Mouse (Mus musculus) adipocyte (in vitro differentiated cells): ENCODE results near the gene Galr2.
A peak's percentile ranks its signal among the peaks of the same experiment; 100 is the strongest.

ENCODE experiments used
- DNase-seq: peaks from one replicate; pipeline ENCODE4 v3.0.0-alpha.2; 2016; ENCODE audit warnings: low spot score

Galr2 gene

GRCm38 (mm10) chr11:116307019-116307725 is 26.4 kb downstream of the Galr2 start, which contains the start of gene Exoc7:
TSS of gene Exoc7 (minus strand) at chr11:116307233.
- DNase-seq = no peak

GRCm38 (mm10) chr11:116307762-116308531 is 27.2 kb downstream of the Galr2 start:
- DNase-seq = no peak

- DNase-seq = no peak
Measured at GRCm38 (mm10) chr11:116309601-116310000, 28.9 kb downstream of the Galr2 start.

- DNase-seq = peak; percentile 27
Measured at GRCm38 (mm10) chr11:116311169-116311568, 30.4 kb downstream of the Galr2 start.

GRCm38 (mm10) chr11:116312359-116312758 is 31.6 kb downstream of the Galr2 start:
- no peak for DNase-seq

GRCm38 (mm10) chr11:116318719-116319659 is 38.2 kb downstream of the Galr2 start:
- DNase-seq = peak; percentile 77

GRCm38 (mm10) chr11:116326963-116327603 is 46.3 kb downstream of the Galr2 start:
- no peak for DNase-seq

- DNase-seq = no peak
Measured at GRCm38 (mm10) chr11:116329314-116330210, 48.8 kb downstream of the Galr2 start.

GRCm38 (mm10) chr11:116330211-116330518 is 49.4 kb downstream of the Galr2 start:
- DNase-seq = no peak

- DNase-seq = no peak
Measured at GRCm38 (mm10) chr11:116332232-116332982, 51.7 kb downstream of the Galr2 start.

- no peak for DNase-seq
Measured at GRCm38 (mm10) chr11:116332983-116333270, 52.2 kb downstream of the Galr2 start.
